Mouse (Mus musculus): ENCODE measurements around the gene BC052040. TPM values are rescaled to one million over a fixed set of nuclear protein-coding genes. Genes with fewer than 3 reads are reported as not detected.

Gene BC052040
- polyA plus RNA-seq, 1 experiment from 2014 or later = 11.5 TPM

DNA sequence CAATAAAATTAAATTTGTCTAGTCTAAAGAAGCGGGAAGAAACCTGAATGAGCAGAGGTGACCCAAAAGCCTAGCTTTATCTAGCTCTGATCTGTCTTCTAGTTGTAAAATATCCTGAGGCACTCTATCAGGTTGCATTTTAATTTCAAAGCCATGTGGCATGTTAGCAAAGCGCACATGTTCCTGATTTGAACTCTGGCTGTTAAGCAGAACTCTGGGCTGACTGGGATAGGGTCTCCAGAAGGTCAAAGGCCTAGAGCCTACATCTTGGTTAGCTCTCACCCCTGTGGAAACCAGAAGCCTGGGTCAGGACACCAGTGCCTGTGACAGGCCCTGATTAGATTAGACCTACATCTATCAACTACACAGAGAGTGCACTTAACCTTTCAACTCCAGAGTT lies 156.4 kb downstream of the BC052040 start:
- Histone ChIP-seq H3K4me1 (no peaks in the 10 kb centered on the region), H3K9me3 (no peaks in the 10 kb centered on the region), H3K9ac (no peak overlapping the region), H3K4me3 (no peak overlapping the region), H3K36me3 (no peaks in the 10 kb centered on the region), H3K4me2 (no peak overlapping the region), H3K27ac (no peak overlapping the region), H3K27me3 (no peaks in the 10 kb centered on the region)
- WGBS = 66% methylated on average over 2 of the region's 2 CpGs
- ATAC-seq (ENCODE audit: borderline replicate concordance, extremely low read depth, low FRiP score, low TSS enrichment) = no peak

DNA sequence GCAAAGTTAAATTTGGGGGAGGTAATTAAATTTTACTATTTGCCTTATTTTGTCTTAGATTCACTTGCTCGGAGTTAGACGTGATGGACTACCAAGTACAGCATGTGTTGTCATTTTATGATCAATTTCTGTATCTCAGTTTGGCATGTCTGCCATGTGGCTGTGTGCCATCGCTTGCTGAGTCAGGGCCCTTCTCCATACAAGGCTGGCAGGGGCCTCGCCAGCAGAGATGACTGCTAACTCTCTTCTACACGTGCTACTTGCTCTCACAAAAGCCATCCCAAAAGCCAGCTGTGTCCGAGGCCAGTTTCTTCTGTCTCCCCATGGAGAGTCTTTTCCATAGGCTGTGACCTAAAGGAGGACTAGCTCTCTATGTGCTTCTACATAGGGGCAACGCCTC lies 160.5 kb downstream of the BC052040 start:
- Histone ChIP-seq H3K27ac (no peak overlapping the region), H3K4me1 (no peaks in the 10 kb centered on the region), H3K4me2 (no peak overlapping the region), H3K36me3 (no peaks in the 10 kb centered on the region), H3K9me3 (no peaks in the 10 kb centered on the region), H3K9ac (no peak overlapping the region), H3K4me3 (no peak overlapping the region), H3K27me3 (no peaks in the 10 kb centered on the region)
- ATAC-seq (ENCODE audit: borderline replicate concordance, extremely low read depth, low FRiP score, low TSS enrichment) = no peak
- 78% methylated on average over 7 of the region's 7 CpGs for WGBS

DNA sequence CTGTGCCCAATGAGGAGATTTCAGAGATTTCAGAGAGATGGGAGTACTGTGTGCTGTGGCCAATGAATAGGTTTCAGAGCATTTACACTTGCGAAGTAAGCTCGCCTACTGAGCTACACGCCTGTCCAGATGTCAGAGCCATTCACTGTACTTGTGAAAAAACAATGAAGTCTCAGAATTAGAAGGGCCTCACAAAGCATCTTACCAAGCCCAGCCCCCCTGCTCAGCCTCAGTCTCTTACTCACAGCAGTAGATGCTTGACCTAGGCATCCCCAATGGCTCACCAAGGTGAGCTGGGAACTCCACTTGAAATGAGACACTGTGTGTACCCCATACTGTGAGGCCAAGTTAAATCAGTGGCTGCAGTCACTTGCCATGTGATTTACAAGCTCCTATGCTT lies 166.1 kb downstream of the BC052040 start:
- H3K4me1 ChIP-seq = no peaks in the 10 kb centered on the region
- WGBS = 89% methylated on average over 3 of the region's 3 CpGs
- no peak overlapping the region for H3K27ac ChIP-seq
- H3K4me2 ChIP-seq = no peak overlapping the region
- no peaks in the 10 kb centered on the region for H3K9me3 ChIP-seq
- H3K9ac ChIP-seq = no peak overlapping the region
- ATAC-seq (ENCODE audit: borderline replicate concordance, extremely low read depth, low FRiP score, low TSS enrichment) = no peak
- H3K36me3 ChIP-seq = no peaks in the 10 kb centered on the region
- H3K4me3 ChIP-seq = no peak overlapping the region
- no peaks in the 10 kb centered on the region for H3K27me3 ChIP-seq

DNA sequence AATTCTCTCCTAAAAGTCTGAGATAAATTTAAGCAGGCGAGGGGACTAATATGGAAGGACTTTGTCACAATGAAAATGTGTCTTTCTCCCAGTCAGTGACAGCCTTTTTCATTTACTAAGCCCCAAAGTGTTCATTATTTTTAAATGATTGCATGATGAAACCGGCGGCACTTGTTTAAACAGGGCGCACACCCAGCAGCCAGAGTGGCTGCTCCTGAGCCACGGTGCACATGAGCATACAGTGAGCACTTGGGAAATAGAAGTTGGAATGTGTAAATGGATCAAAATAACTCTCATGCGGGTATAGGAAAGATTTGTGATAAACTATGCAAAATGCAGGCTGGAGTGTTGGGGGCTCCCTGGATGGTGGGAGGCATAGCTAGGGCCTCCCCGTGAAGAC lies 169.7 kb downstream of the BC052040 start:
- no peak for ATAC-seq (ENCODE audit: borderline replicate concordance, extremely low read depth, low FRiP score, low TSS enrichment)
- 63% methylated on average over 7 of the region's 7 CpGs for WGBS
- Histone ChIP-seq H3K9me3 (no peaks in the 10 kb centered on the region), H3K4me2 (no peak overlapping the region), H3K4me3 (no peak overlapping the region), H3K27me3 (no peaks in the 10 kb centered on the region), H3K9ac (no peak overlapping the region), H3K27ac (no peak overlapping the region), H3K36me3 (no peaks in the 10 kb centered on the region), H3K4me1 (no peaks in the 10 kb centered on the region)

DNA sequence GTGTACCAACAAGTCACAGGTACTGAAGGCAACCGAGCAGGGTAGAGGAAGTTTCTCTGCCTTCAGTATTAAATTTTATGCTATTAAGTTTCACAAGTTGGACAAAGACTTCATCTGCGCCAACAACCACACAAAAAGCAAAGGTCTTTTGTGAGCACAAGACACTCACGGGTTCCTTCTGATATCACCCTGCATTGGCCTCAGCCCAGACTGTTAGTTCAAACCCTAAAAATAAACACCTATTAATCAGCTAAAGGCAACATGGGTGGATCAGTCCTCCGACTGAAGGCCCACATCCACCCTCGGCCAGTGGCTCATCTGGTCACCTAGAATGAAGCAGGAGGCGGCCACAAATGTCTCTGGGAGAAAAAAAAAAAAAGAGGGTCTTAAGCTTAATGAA lies 176.2 kb downstream of the BC052040 start:
- no peak overlapping the region for H3K9ac ChIP-seq
- H3K4me2 ChIP-seq = no peak overlapping the region
- H3K36me3 ChIP-seq = no peaks in the 10 kb centered on the region
- WGBS = 39% methylated on average over 6 of the region's 6 CpGs
- no peaks in the 10 kb centered on the region for H3K9me3 ChIP-seq
- H3K4me1 ChIP-seq = peaks cover 9% of the 10 kb centered on the region
- H3K4me3 ChIP-seq = no peak overlapping the region
- H3K27me3 ChIP-seq = no peaks in the 10 kb centered on the region
- no peak for ATAC-seq (ENCODE audit: borderline replicate concordance, extremely low read depth, low FRiP score, low TSS enrichment)
- no peak overlapping the region for H3K27ac ChIP-seq

DNA sequence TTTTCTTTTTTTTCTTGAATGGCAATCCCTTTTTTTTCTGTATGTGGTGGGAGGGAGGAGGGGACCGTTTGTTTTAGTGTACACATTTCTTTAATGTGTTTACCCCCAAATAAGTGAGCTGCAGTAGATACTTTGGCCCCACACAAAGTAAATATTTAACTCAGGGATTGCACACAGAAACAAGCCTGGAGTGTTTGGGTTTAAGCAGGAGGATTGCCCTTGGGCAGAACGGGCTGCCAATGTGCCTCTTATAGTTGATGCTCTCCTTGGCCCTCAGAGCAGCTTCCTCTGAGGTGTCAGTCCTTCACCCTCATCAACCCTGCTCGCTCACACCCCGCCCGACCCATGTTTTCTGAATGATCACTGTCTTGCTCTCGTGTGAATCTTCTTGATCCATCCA lies 177.0 kb downstream of the BC052040 start:
- no peak overlapping the region for H3K4me3 ChIP-seq
- H3K36me3 ChIP-seq = no peaks in the 10 kb centered on the region
- no peak overlapping the region for H3K27ac ChIP-seq
- H3K27me3 ChIP-seq = no peaks in the 10 kb centered on the region
- no peak overlapping the region for H3K9ac ChIP-seq
- no peaks in the 10 kb centered on the region for H3K9me3 ChIP-seq
- H3K4me2 ChIP-seq = no peak overlapping the region
- 30% methylated on average over 6 of the region's 6 CpGs for WGBS
- no peak for ATAC-seq (ENCODE audit: borderline replicate concordance, extremely low read depth, low FRiP score, low TSS enrichment)
- peaks cover 9% of the 10 kb centered on the region for H3K4me1 ChIP-seq

DNA sequence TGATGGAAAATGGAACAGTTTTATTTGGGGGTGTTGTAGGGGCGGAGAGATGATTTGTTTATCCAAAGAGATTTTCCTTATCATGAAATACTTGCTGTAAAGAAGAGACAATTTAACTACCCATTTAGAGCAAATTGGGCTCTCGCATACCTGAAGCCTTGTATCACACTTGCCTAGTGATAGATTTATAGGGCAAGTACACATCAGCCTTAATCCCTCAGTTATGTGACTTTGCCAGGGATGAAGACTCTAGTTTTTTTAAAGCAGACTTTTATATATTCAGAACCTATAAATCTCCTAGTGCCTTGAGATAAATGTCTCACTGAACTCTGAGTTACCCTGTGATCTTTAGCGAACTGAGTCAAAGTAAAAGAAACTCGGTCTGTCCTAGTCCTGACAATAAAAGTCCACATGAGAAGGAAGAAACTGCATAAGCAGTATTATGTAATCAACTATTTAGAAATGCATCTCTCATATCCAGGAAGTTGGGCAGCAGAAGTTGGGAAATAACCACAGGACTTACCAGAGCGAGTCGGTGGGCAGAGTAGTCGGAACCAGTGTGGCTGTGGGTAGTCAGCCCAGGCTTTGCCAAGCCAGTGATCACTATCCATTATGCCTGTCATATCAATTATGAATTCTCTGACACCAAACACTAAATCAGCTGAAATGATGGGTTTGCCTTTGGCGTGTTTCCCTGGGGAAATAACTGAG lies 183.2 kb downstream of the BC052040 start:
- Histone ChIP-seq H3K27me3 (no peaks in the 10 kb centered on the region), H3K4me3 (no peak overlapping the region), H3K9me3 (no peaks in the 10 kb centered on the region), H3K9ac (no peak overlapping the region), H3K27ac (no peak overlapping the region), H3K36me3 (no peaks in the 10 kb centered on the region), H3K4me2 (no peak overlapping the region), H3K4me1 (no peaks in the 10 kb centered on the region)
- ATAC-seq (ENCODE audit: borderline replicate concordance, extremely low read depth, low FRiP score, low TSS enrichment) = no peak
- 63% methylated on average over 8 of the region's 8 CpGs for WGBS

DNA sequence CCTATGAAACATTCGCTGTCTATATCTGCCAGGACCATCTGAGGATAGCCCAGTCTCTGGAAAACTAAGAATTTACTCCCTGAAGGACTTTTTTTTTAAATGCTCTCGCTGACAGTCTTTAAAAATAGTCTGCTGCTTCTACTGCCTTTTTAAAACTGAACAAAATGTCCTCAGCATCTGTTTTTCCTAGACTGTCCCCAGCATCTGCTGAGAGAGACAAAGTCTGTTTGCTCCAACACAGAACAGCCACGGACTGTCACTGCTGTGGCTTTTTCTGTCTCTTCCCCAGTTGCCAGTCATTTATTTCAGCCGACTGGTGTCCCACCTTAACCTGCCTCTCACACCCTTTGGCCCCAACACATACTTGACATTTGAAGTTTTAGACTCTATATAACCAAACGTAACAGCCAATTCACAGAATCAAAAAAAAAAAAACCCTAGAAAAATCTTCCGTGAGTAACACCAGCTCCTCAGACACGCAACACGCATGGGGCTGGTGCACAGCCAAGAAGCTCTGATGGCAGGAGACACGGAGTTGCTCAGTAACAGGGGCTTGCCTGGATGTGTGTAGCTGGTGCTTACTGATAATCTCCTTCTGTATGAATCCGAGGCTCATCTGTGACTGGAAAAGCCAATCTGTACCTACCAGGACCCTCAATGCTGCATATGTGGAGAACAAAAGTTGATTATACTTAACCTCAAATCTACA lies 188.2 kb downstream of the BC052040 start:
- Histone ChIP-seq H3K27ac (no peak overlapping the region), H3K9ac (no peak overlapping the region), H3K27me3 (no peaks in the 10 kb centered on the region), H3K4me1 (peaks cover 13% of the 10 kb centered on the region), H3K4me3 (no peak overlapping the region), H3K4me2 (no peak overlapping the region), H3K9me3 (no peaks in the 10 kb centered on the region), H3K36me3 (no peaks in the 10 kb centered on the region)
- ATAC-seq (ENCODE audit: borderline replicate concordance, extremely low read depth, low FRiP score, low TSS enrichment) = no peak
- WGBS = 88% methylated on average over 10 of the region's 10 CpGs

DNA sequence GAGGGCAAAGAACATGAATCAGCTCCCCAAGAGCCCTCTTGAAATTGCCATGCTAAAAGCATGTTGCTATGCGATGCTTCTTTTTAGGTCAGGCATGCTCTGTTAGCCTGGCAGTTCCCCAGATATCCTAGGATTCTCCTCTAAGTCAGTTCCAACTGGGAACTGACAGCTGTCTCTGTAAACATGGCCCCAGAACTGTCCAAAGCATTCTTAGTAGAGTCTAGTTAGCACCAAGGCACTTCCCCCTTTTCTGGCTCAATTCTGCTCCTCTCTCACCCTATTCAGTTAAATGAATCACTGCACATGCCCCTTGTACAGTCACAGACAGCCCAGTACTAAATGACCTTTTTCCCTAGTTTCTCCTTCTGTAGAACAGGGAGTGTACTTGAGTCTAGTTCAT lies 191.2 kb downstream of the BC052040 start:
- WGBS = 88% methylated on average over 1 of the region's 1 CpGs
- Histone ChIP-seq H3K36me3 (no peaks in the 10 kb centered on the region), H3K27me3 (no peaks in the 10 kb centered on the region), H3K9me3 (no peaks in the 10 kb centered on the region), H3K4me2 (no peak overlapping the region), H3K27ac (no peak overlapping the region), H3K4me3 (no peak overlapping the region), H3K4me1 (peaks cover 41% of the 10 kb centered on the region), H3K9ac (no peak overlapping the region)
- no peak for ATAC-seq (ENCODE audit: borderline replicate concordance, extremely low read depth, low FRiP score, low TSS enrichment)

DNA sequence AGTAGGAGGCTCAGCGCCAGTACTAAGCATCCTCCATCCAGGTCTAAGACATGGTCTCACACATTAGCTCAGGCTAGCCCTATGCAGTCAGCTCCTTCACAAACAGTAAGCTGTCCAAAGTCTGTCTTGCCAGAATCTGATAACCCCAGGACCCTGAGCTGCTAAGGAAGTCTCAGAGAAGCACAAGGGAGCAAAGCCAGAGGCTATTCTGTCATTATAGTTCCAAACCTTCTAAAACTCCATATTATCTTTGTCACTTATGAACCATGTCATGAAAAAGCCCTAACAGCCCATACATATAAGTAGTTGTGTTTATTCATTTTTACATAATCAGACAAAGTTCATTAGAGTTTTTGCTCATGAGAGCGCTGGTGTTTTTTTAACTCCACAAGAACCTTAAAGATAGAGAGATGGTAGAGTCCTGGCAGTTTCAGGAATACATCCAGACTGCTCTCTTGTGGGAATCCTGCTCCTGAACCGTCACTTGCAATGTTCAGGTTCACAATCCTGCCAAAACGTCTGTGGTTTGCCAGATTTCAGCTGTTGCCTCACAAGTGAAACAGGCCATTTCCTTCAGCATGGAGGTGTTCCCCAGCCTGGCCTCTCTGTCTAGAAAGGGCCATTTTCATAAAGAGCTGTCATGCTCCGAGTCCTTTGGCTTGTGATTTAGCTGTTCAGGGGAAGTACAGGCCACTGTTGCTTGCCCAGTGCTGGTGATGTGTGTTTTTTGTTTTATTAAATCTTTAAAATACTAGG lies 192.8 kb downstream of the BC052040 start:
- Histone ChIP-seq H3K27ac (peak overlapping the region; percentile 64), H3K4me3 (no peak overlapping the region), H3K4me2 (no peak overlapping the region), H3K4me1 (peaks cover 43% of the 10 kb centered on the region), H3K36me3 (no peaks in the 10 kb centered on the region), H3K9me3 (no peaks in the 10 kb centered on the region), H3K9ac (no peak overlapping the region), H3K27me3 (no peaks in the 10 kb centered on the region)
- ATAC-seq (ENCODE audit: borderline replicate concordance, extremely low read depth, low FRiP score, low TSS enrichment) = peak; percentile 58; the same call in 1 of the 2 replicates
- WGBS = 42% methylated on average over 5 of the region's 5 CpGs

DNA sequence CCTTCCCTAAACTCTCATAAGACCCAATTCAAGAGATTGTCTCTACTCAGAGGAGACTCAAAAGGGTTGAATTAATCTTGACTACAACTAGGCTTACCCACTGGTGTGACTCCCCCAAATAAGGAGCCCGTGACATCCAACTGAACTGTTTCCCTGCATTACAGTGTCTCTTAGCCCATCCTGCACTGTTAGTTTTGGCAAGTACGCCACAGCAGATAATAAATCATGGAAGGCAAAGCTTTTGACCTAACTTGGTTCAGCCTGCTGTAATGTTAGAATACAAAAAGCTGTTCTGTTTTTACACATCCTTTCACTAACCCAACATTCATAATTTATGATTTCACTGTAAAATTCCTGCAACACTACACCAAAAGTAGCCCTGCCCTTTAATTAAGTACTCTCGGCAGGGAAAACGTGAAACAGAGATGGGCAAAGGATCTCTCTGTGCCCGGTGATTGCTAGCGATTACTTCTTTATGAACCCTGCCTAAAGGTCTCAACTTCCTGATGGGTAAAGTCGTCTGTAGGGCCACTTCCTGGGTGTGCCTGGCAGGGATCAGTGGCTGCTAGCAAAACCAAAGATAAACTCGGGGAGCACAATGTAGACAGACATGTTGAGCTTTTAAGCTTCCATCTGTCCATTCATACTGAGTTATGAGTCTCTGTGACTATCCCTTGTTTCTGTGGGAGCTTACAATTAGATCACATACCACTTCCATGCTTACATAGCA lies 194.1 kb downstream of the BC052040 start:
- peaks cover 43% of the 10 kb centered on the region for H3K4me1 ChIP-seq
- H3K27me3 ChIP-seq = no peaks in the 10 kb centered on the region
- H3K27ac ChIP-seq = peak overlapping the region; percentile 49; the same call in 1 of the 2 replicates
- ATAC-seq (ENCODE audit: borderline replicate concordance, extremely low read depth, low FRiP score, low TSS enrichment) = peak; percentile 74; the same call in 1 of the 2 replicates
- no peak overlapping the region for H3K9ac ChIP-seq
- H3K4me2 ChIP-seq = no peak overlapping the region
- H3K36me3 ChIP-seq = no peaks in the 10 kb centered on the region
- no peak overlapping the region for H3K4me3 ChIP-seq
- WGBS = 27% methylated on average over 8 of the region's 8 CpGs
- H3K9me3 ChIP-seq = no peaks in the 10 kb centered on the region

Measured in lung, embryonic 15.5 days (tissue).